Mouse (Mus musculus): ENCODE data around the gene Olfr1330. TPM values are rescaled to one million over a fixed set of nuclear protein-coding genes. Genes with fewer than 3 reads are reported as not detected.
"Not testable (repeated sequence)": the region's sequence is repeated elsewhere in the genome, so short reads cannot be mapped to it uniquely, and the experiment has no call there.

Olfr1330 gene
- polyA plus RNA-seq (2017; shearing (Covaris generic)), result under 1 TPM in 1 of 2 experiments, not detected in 1; 0.21 TPM

DNA sequence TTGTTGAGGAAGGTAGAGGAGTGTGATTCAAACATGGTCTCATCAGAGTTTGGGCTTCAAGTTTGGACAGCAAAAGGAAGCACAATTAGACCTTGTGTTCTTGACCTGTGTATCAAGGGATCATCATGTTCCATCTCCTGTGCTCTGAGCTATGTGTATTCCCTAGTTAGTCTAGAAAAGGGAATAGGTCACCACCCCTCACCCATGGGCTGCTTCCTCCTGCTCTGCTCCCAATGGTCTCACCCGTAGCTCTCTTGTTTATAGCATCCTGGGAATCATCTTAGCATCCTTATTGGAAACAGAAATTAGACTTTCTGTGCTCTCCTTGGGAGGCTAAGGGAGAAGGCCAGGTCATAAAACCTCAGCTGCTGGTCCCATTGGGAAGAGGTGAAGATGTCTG, at the start of gene Olfr1330:
Gene Olfr1330 (plus strand): TSS at position 301 of the 400 bp plus-strand sequence.
- no peak for ATAC-seq

DNA sequence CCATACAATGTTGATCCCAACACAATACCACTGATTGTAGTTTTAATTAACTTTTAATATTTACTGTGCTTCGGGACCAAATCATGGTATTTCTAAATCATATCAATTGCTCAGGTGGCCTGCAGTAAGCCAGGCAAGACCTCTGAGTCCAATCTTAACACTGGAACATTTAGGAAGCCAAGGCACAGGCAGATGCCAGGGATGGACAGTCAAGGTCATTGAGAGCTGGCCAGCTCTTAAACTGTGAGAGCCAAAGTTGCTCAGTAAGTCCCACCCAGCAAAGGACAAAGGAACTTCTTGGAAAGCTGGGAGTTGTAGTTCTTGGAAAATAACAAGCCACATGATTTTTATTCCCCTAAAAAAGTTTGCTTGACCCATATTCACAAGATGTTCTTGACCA, 26.6 kb upstream of the Olfr1330 start:
- no peak for ATAC-seq

DNA sequence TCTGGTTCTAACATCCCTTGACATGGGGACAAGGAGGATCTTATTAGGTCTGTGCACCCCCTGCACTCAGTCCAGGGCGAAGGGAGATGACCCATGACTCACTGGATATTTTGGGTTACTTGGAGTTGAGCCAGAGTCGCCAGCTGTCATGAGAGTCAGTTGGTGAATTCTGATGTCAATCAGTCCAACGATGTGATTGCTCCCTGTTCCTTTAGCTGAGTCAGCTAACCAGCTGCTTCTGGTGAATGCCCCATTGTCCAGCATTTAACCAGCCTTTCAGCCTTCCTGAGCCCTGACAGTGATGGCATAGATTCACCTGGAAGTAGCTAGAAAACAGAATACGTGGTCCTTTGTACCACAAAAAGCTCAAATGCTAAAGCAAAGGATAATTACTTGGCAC, 25.7 kb upstream of the Olfr1330 start:
- ATAC-seq, result no peak

DNA sequence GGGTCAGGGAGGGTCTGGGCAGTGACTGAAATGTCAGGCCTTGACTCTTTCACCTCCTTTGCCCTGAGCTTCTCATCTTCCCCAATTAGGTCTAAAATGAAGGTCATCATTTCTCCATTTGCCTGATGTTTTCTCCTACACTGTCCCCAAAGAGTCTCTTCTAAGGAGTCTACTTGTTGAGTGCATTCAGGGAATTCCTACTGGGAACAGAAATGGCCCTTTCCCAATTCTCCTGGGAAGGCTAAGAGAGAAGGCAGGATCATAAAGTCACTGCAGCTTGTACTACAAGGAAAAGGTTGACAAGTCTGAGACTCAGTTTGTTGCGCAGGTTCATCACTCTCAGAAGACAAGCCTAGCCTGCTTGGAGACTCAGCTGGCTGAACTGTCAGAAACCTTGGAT, 24.0 kb upstream of the Olfr1330 start, which contains the start of gene Olfr1331:
Gene Olfr1331 (plus strand): TSS at position 301 of the 400 bp plus-strand sequence.
- ATAC-seq, result no peak

- no peak for ATAC-seq
These were observed 20.8 kb upstream of the Olfr1330 start for GRCm38 (mm10) chr4:118867566-118867965.

DNA sequence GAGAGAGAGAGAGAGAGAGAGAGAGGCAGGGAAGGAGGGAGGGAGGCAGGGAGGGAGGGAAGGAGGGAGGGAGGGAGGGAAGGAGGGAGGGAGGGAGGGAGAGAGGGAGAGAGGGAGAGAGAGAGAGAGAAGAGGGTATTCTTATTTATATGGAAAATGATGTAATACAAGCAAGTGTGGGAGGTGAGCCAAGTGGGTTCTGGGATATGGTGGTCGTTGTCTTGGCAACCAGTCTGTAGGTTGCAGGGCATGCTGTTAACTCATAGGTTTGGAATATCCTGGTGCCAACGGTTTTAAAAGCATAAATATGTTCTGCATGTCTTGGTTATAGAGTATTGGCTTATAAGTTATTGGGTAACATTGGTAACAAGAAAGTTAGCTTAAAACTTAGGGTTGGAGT, 13.6 kb downstream of the Olfr1330 start:
- ATAC-seq, result no peak

- ATAC-seq, result not testable (repeated sequence)
These were observed 29.0 kb downstream of the Olfr1330 start, which contains the start of gene Olfr1329 for GRCm38 (mm10) chr4:118917365-118917764. Gene Olfr1329, minus strand, starts transcription at chr4:118917465.

GRCm38 (mm10) chr4:118931326-118931725, 42.9 kb downstream of the Olfr1330 start:
- ATAC-seq, result not testable (repeated sequence)

- ATAC-seq, result no peak
These were observed 50.1 kb downstream of the Olfr1330 start, which contains the start of gene Olfr1328 for GRCm38 (mm10) chr4:118938512-118938911. Gene Olfr1328, minus strand, starts transcription at chr4:118938612.

Other genes with a start within 250 kb of the Olfr1330 start
- not detected for gene Olfr62, start 229.6 kb upstream of the Olfr1330 start, polyA plus RNA-seq (2017; shearing (Covaris generic))
- not detected for gene Olfr1342, start 195.8 kb upstream of the Olfr1330 start, polyA plus RNA-seq (2017; shearing (Covaris generic))
- not detected for gene Olfr1341, start 185.1 kb upstream of the Olfr1330 start, polyA plus RNA-seq (2017; shearing (Covaris generic))
- not detected for gene Olfr1340, start 168.5 kb upstream of the Olfr1330 start, polyA plus RNA-seq (2017; shearing (Covaris generic))
- gene Olfr1339, start 156.4 kb upstream of the Olfr1330 start, polyA plus RNA-seq (2017; shearing (Covaris generic)), result not detected
- under 1 TPM in 1 of 2 experiments, not detected in 1; 0.20 TPM for gene Olfr1338, start 129.9 kb upstream of the Olfr1330 start, polyA plus RNA-seq (2017; shearing (Covaris generic))
- gene Olfr1337, start 106.0 kb upstream of the Olfr1330 start, polyA plus RNA-seq (2017; shearing (Covaris generic)), result not detected
- not detected for gene Olfr1335, start 78.7 kb upstream of the Olfr1330 start, polyA plus RNA-seq (2017; shearing (Covaris generic))
- gene Olfr1333, start 52.3 kb upstream of the Olfr1330 start, polyA plus RNA-seq (2017; shearing (Covaris generic)), result not detected
- gene Olfr1331, start 23.9 kb upstream of the Olfr1330 start, polyA plus RNA-seq (2017; shearing (Covaris generic)), result under 1 TPM in 1 of 2 experiments, not detected in 1; 0.17 TPM
- gene Olfr1329, start 28.9 kb downstream of the Olfr1330 start, polyA plus RNA-seq (2017; shearing (Covaris generic)), result not detected
- gene Olfr1328, start 50.0 kb downstream of the Olfr1330 start, polyA plus RNA-seq (2017; shearing (Covaris generic)), result not detected
- gene Lao1, start 73.0 kb downstream of the Olfr1330 start, polyA plus RNA-seq (2017; shearing (Covaris generic)), result not detected
- gene Slc2a1, start 220.1 kb downstream of the Olfr1330 start, polyA plus RNA-seq (2017; shearing (Covaris generic)), result 10 to 100 TPM; 27.6 to 29.1 TPM